In genomic region chr7:143548976-143549457, GRCm38 (mm10) we compare ENCODE assay signal across 8 mouse cellular contexts. TPM values are rescaled to one million over a fixed set of nuclear protein-coding genes. Genes with fewer than 3 reads are reported as not detected.
DNase-seq lines count a peak whose midpoint lies in the region; ATAC-seq and TF ChIP-seq lines count a peak whose summit lies in the region.

Gene Nap1l4, minus strand, starts transcription at chr7:143549106.

- peak within 1 kb of the TSS; percentile 95 for H3K9ac ChIP-seq in embryonic facial prominence, embryonic 14.5 days (ENCODE audit: low read depth, low read length)
- peak within 1 kb of the TSS; percentile 93 for H3K9ac ChIP-seq in heart, adult 2 months (ENCODE audit: low read depth, low read length)
- peak within 1 kb of the TSS; percentile 90 for H3K9ac ChIP-seq in limb, embryonic 13.5 days
- H3K9ac ChIP-seq in midbrain, embryonic 16.5 days (ENCODE audit: low read depth, low read length): peak within 1 kb of the TSS; percentile 92

- H3K4me1 ChIP-seq in embryonic facial prominence, embryonic 14.5 days (ENCODE audit: control insufficient read depth, insufficient read depth, low read length): peaks cover 14% of the 10 kb centered on the region
- peaks cover 3% of the 10 kb centered on the region for H3K4me1 ChIP-seq in heart, adult 2 months (ENCODE audit: control insufficient read depth, insufficient read depth, low read length)
- H3K4me1 ChIP-seq in limb, embryonic 13.5 days: peaks cover 30% of the 10 kb centered on the region
- peaks cover 28% of the 10 kb centered on the region for H3K4me1 ChIP-seq in midbrain, embryonic 16.5 days (ENCODE audit: control insufficient read depth, insufficient read depth, low read length)

- peak; percentile 99 for DNase-seq in 3T3-L1 (ENCODE audit: low read depth, low spot score)
- peak; percentile 95 to 98 for DNase-seq in adrenal gland, postnatal 4 days (ENCODE audit: low spot score in 2 of 2)
- peak; percentile 100 for DNase-seq in embryonic facial prominence, embryonic 14.5 days (ENCODE audit: low spot score)
- peak; percentile 100 for DNase-seq in heart, adult 2 months
- DNase-seq in kidney, adult 8-10 months: peak; percentile 99 to 100
- peak; percentile 95 to 99 for DNase-seq in spleen, postnatal 10 days (ENCODE audit: low spot score in 2 of 2)

- intact Hi-C loops in heart, adult 2 months (cut with DNase I): no loop called here

- H3K9me3 ChIP-seq in embryonic facial prominence, embryonic 14.5 days (ENCODE audit: control insufficient read depth, low read length): no peaks in the 10 kb centered on the region
- no peaks in the 10 kb centered on the region for H3K9me3 ChIP-seq in limb, embryonic 13.5 days
- H3K9me3 ChIP-seq in midbrain, embryonic 16.5 days (replicated peaks; ENCODE audit: control insufficient read depth, low read length, poor library complexity, severe bottlenecking): no peaks in the 10 kb centered on the region

- peaks cover 7% of the 10 kb centered on the region; the same call in 1 of the 2 replicates for H3K36me3 ChIP-seq in embryonic facial prominence, embryonic 14.5 days (ENCODE audit: control insufficient read depth, insufficient read depth, low read length)
- peaks cover 18% of the 10 kb centered on the region for H3K36me3 ChIP-seq in heart, adult 2 months (ENCODE audit: control insufficient read depth, insufficient read depth, low read length)
- H3K36me3 ChIP-seq in limb, embryonic 13.5 days: peaks cover 16% of the 10 kb centered on the region
- 0 out of 2 replicates have a peak, but pooled peaks cover 3% of the 10 kb centered on the region for H3K36me3 ChIP-seq in midbrain, embryonic 16.5 days (ENCODE audit: control insufficient read depth, insufficient read depth, low read length)

- no peak; the same call in 1 of the 2 replicates for TF ChIP-seq CTCF in heart, adult 2 months (IDR thresholded peaks at IDR 0.05)

- H3K27me3 ChIP-seq in embryonic facial prominence, embryonic 14.5 days (replicated peaks; ENCODE audit: control insufficient read depth, insufficient read depth, low read length): no peaks in the 10 kb centered on the region
- H3K27me3 ChIP-seq in heart, adult 2 months (ENCODE audit: control insufficient read depth, insufficient read depth, low read length): no peaks in the 10 kb centered on the region
- H3K27me3 ChIP-seq in limb, embryonic 13.5 days: no peaks in the 10 kb centered on the region
- no peaks in the 10 kb centered on the region for H3K27me3 ChIP-seq in midbrain, embryonic 16.5 days (ENCODE audit: control insufficient read depth, insufficient read depth, low read depth, low read length)

- TF ChIP-seq EP300 in heart, adult 2 months (IDR thresholded peaks at IDR 0.05; ENCODE audit: insufficient read depth, low read depth, low read length): no peak

- peak within 1 kb of the TSS; percentile 80 for H3K4me3 ChIP-seq in embryonic facial prominence, embryonic 14.5 days (ENCODE audit: low read depth, low read length)
- H3K4me3 ChIP-seq in heart, adult 2 months: peak within 1 kb of the TSS; percentile 84
- peak within 1 kb of the TSS; percentile 95 for H3K4me3 ChIP-seq in limb, embryonic 13.5 days
- H3K4me3 ChIP-seq in midbrain, embryonic 16.5 days (ENCODE audit: low read depth, low read length): peak within 1 kb of the TSS; percentile 96

- peak; percentile 95 for TF ChIP-seq POLR2A in heart, adult 2 months (IDR thresholded peaks at IDR 0.05; ENCODE audit: insufficient read depth, low read depth, low read length)

- ATAC-seq in embryonic facial prominence, embryonic 14.5 days (ENCODE audit: low read depth): peak; percentile 99
- peak; percentile 99 for ATAC-seq in limb, embryonic 13.5 days (ENCODE audit: low FRiP score, low read depth)
- ATAC-seq in midbrain, embryonic 16.5 days: peak; percentile 99

- peak within 1 kb of the TSS; percentile 90 for H3K4me2 ChIP-seq in embryonic facial prominence, embryonic 14.5 days (ENCODE audit: low read depth, low read length)
- peak within 1 kb of the TSS; percentile 84 for H3K4me2 ChIP-seq in limb, embryonic 13.5 days (replicated peaks)
- H3K4me2 ChIP-seq in midbrain, embryonic 16.5 days (ENCODE audit: low read length): peak within 1 kb of the TSS; percentile 88

- 2% methylated on average over 38 of the region's 43 CpGs for WGBS in embryonic facial prominence, embryonic 14.5 days
- WGBS in heart, adult 2 months: under 1% methylated on average over 43 of the region's 43 CpGs
- WGBS in limb, embryonic 13.5 days: under 1% methylated on average over 36 of the region's 43 CpGs
- WGBS in midbrain, embryonic 16.5 days: 0% methylated on average over 34 of the region's 43 CpGs

- peaks cover 4% of the 10 kb centered on the region for H3K79me2 ChIP-seq in heart, adult 2 months (replicated peaks; ENCODE audit: control insufficient read depth, insufficient read depth, low read length)

- peak within 1 kb of the TSS; percentile 93 for H3K27ac ChIP-seq in embryonic facial prominence, embryonic 14.5 days (replicated peaks; ENCODE audit: low read depth, low read length)
- peak within 1 kb of the TSS; percentile 88 for H3K27ac ChIP-seq in heart, adult 2 months
- H3K27ac ChIP-seq in limb, embryonic 13.5 days: peak within 1 kb of the TSS; percentile 92
- H3K27ac ChIP-seq in midbrain, embryonic 16.5 days (ENCODE audit: low read length): peak within 1 kb of the TSS; percentile 85

RNA-seq across cellular contexts. Expression of gene Nap1l4, which starts in this region (rescaled TPM):
- total RNA-seq in adrenal gland, postnatal 4 days (2021): 100 to 1,000 TPM; 164 to 177 TPM
- 107 and 113 TPM in 2 replicates for polyA plus RNA-seq in embryonic facial prominence, embryonic 14.5 days (2014; fragmentation: Nextera tagmentation; extraction: Ambion mirVana)
- 100 to 1,000 TPM; 168 to 197 TPM for total RNA-seq in heart, adult 2 months (2021)
- polyA plus RNA-seq in heart, adult 2 months (2012; rRNA removed): 98.4 and 147 TPM in 2 replicates
- 281 and 285 TPM in 2 replicates for polyA plus RNA-seq in limb, embryonic 13.5 days (2015; fragmentation: Nextera tagmentation; extraction: Ambion mirVana)
- 327 and 338 TPM in 2 replicates for polyA plus RNA-seq in midbrain, embryonic 16.5 days (2015; fragmentation: Nextera tagmentation; extraction: Ambion mirVana)

Comparison
In these comparisons a context has a peak if more than half of its experiments do, and no peak if none do; other contexts are left out.
1. Peak in every context shown above with its lines: DNase-seq, ATAC-seq, H3K4me3 ChIP-seq and H3K27ac ChIP-seq.